Mouse (Mus musculus) ES-Bruce4 (cell line): Measurements from ENCODE around the gene Cfap43.

Experiments
- CTCF ChIP-seq: IDR thresholded peaks from one replicate; pipeline ENCODE4 v1.8.1; 2011; ENCODE audit warnings: low read depth, low read length
- EP300 ChIP-seq: IDR thresholded peaks from 2 replicates; pipeline ENCODE4 v1.6.1; 2011; ENCODE audit warnings: low read depth, low read length; ENCODE audit not compliant: insufficient read depth
- POLR2A ChIP-seq: IDR thresholded peaks from one replicate; pipeline ENCODE4 v1.8.1; 2011; ENCODE audit warnings: low read length; ENCODE audit not compliant: insufficient read depth

- peak; percentile 41 for TF ChIP-seq CTCF
- TF ChIP-seq POLR2A, result no peak
- TF ChIP-seq EP300, result no peak
These were observed 13.0 kb upstream of the Cfap43 start for GRCm38 (mm10) chr19:47931982-47932638.
